Mouse (Mus musculus): ENCODE results near the gene Rwdd4a.

DNA sequence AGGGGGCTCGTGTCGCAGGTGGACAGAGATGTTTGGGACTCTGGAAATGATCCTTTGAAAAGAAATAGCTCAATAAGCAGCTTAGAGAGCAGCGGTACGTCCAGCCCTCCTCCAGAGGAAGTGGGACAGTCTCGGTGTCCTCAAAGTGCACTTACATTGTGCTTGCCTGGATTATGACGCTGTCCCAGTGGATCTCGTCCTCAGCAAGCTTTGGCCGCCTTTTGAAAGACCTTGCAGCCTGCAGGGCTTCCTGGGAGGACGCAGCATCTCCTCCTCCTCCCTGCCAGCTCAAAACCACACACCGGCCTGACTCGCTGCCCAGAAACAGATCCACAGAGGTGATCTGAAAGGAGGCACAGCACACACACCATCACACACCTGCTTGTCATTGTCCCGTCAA lies 28.0 kb upstream of the Rwdd4a start:
- no peak for TF ChIP-seq RAD21 (IDR thresholded peaks at IDR 0.05; ENCODE audit: low read depth, low read length)
- no peak for TF ChIP-seq E2F4 (IDR thresholded peaks at IDR 0.05; ENCODE audit: borderline replicate concordance, low read depth, low read length)
- TF ChIP-seq POLR2A (IDR thresholded peaks at IDR 0.05; ENCODE audit: control insufficient read depth in 1 of 2, insufficient read depth in 1 of 2, low read depth in 1 of 2, low read length in 2 of 2, poor library complexity in 1 of 2), result no peak
- no peak for TF ChIP-seq CTCF (IDR thresholded peaks at IDR 0.05 in 2 of 3, conservative IDR thresholded peaks at IDR 0.05 in 1 of 3; ENCODE audit: control insufficient read depth in 1 of 3, insufficient read depth in 1 of 3, low read depth in 2 of 3, low read length in 3 of 3, poor library complexity in 1 of 3, severe bottlenecking in 1 of 3)
- TF ChIP-seq JUND (IDR thresholded peaks at IDR 0.05; ENCODE audit: low read depth, low read length), result no peak
- TF ChIP-seq ZC3H11A (IDR thresholded peaks at IDR 0.05; ENCODE audit: low read depth, low read length), result no peak
- no peak for TF ChIP-seq CHD1 (IDR thresholded peaks at IDR 0.05; ENCODE audit: low read depth, low read length)

All from MEL (cell line).